Mouse (Mus musculus): Measurements from ENCODE around the gene Lrmda. TPM values are rescaled to one million over a fixed set of nuclear protein-coding genes. Genes with fewer than 3 reads are reported as not detected.

Gene Lrmda
- total and polyA plus RNA-seq, 3 experiments = 0.92 to 8.6 (median 2.7) TPM

- peak; percentile 38 for DNase-seq
These were observed 630.8 kb downstream of the Lrmda start for GRCm38 (mm10) chr14:22649985-22650984.

- peak; percentile 37 for DNase-seq
These were observed 631.8 kb downstream of the Lrmda start for GRCm38 (mm10) chr14:22651131-22651952.

DNA sequence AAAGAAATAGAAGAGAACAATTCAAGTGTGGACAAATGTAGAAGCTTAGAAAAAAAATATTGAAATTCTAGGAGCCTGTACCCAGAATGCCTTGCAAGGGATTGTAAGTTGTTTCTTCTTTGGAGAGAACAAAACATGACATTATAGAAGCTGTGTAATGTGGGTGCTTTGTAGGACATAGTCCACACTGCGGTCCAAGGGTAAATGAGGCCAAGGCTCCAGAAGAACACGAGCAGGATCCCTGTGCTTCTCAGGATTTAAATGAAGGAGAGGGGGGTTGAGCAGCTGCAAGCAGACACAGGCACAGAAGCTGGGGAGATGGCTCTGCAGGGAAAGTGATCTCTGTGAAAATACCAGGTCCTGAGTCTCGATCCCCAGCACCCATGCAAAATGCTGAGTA lies 643.0 kb downstream of the Lrmda start:
- DNase-seq = no peak

DNA sequence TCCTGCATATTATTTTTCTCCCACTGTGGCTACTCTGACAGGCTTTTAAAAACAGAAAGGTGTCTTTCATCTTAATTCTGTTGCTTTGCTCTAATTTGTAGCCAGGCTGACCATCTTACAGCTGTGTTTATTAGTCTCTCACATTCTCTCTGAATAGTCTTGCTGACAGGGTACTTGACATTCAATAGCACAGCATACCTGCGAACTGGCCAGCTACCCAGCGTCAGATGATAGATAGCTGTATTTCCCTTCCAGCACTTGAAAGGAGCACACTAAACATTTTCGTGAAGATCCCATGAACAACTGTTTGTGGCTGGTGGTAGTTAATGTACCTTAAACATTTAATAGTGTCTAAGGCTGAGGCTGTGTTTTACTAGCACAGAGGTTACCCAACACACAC lies 646.9 kb downstream of the Lrmda start:
- no peak for DNase-seq

- no peak for DNase-seq
These were observed 648.8 kb downstream of the Lrmda start for GRCm38 (mm10) chr14:22668302-22668701.

GRCm38 (mm10) chr14:22668711-22669110 lies 649.2 kb downstream of the Lrmda start:
- no peak for DNase-seq

DNA sequence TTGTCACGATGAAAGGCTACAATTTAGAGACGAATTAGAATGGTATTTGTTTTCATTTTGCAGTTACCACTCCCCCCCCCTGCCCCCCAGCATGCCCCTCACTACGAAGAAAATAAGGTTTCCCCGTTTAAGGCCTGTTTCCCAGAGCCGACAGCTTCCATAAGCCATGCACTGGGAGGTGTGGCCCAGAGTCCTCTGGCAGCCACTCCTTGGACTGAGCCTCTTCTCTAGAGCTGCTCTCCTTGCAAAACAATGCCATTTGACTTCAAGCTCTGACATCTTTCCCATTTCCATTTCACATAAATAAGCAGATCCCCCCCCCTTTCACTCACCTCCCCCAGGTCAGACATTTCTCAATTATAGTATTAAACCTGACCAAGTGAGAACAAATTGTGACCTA lies 654.1 kb downstream of the Lrmda start:
- no peak for DNase-seq

GRCm38 (mm10) chr14:22679008-22679704 lies 659.6 kb downstream of the Lrmda start:
- no peak for DNase-seq

GRCm38 (mm10) chr14:22679705-22680643 lies 660.5 kb downstream of the Lrmda start:
- DNase-seq = no peak

- DNase-seq = no peak
These were observed 667.4 kb downstream of the Lrmda start for GRCm38 (mm10) chr14:22686886-22687285.

DNA sequence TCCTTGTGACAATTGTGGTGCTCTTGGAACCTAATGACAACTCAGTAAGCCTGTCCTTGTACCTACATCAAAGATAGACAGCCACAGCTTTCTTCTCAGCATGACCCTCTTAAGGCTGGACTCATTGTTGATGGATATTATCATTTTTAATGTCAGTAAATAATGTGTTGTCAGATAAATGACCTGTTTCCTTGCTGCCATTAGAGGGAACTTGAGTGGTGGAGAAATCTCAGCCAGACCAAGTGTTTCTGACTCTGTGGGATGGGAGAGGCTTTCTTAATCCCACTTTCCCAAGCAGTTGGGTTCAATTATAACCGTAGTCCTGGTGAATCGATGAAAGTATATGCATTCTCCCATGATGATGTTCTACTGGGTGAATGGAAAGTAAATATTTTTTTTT lies 668.9 kb downstream of the Lrmda start:
- DNase-seq = no peak

GRCm38 (mm10) chr14:22695448-22695847 lies 675.9 kb downstream of the Lrmda start:
- DNase-seq = no peak

DNA sequence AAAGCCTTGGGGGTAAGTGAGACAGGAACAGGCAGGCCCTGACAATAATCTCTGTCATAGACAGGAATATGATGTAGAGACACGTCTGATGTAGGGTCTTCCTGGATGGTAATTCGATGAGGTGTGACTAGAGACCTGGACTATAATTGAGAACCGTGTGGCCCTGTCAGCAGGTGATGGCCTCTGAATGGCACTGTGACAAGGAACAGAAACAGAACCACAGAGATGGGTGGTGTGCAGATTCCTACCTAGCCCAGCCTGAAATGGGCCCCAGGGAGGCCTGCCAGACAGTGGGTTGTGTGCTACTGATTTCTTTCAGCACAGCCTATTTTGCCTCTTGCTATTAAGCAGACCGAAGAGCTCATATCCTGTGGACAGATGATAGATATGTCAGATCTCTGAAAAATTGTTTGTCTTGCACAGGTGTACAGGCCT lies 676.4 kb downstream of the Lrmda start:
- no peak for DNase-seq

- DNase-seq = no peak
These were observed 680.7 kb downstream of the Lrmda start for GRCm38 (mm10) chr14:22700236-22700635.

DNA sequence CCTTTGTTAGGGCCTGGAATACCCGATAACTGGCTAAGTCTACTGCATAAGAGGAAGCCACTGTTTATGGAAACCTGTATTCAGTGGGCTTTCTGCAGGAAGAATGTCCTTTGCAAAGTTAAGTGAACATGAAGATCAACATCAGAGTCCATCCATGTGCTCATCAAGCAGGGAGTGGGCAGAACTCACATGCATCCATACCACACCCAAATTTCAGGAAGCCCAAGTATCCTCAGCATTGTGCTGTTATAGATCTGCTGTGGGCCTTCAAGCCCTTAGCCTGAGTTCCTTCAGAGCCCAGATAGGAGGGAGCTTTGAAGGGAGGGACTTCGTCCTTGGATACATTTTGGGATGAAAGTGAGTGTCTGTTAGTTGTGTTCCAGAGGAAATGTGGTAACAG lies 681.2 kb downstream of the Lrmda start:
- no peak for DNase-seq

DNA sequence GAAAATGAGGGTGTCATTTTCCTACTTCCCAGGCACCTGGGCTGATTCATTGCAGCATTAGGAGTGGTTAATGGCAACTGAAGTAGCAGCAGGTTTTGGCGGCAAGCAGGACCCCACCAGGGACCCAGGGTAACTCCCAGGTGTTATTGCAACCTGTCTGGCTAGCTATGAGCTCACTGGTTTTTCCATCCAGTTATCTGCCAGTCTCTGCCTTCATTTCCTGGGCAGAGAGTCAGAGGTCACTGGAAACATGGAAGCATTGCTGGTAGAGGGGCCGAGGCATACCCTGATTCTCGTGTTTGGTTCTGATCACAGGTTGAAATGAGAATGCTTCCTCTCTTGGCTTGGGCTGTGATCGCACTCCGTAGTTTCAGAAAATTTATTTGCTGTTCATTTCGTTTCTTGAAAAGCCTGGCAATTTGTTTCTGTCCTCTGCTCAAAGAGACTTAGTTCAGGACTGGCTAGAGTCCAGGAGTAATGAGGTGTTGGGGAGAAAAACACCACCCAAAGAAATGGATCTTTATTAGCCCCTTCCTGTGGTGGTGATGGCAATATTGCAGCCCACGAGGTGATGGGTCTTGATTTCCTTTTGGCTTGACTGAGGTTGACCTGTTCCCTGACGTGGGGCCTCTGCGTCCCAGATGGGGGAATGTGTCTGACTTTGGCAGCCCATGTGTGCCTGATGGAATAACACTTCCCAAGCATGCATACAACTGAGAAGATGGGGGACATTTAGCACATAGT lies 688.6 kb downstream of the Lrmda start:
- DNase-seq = no peak

DNA sequence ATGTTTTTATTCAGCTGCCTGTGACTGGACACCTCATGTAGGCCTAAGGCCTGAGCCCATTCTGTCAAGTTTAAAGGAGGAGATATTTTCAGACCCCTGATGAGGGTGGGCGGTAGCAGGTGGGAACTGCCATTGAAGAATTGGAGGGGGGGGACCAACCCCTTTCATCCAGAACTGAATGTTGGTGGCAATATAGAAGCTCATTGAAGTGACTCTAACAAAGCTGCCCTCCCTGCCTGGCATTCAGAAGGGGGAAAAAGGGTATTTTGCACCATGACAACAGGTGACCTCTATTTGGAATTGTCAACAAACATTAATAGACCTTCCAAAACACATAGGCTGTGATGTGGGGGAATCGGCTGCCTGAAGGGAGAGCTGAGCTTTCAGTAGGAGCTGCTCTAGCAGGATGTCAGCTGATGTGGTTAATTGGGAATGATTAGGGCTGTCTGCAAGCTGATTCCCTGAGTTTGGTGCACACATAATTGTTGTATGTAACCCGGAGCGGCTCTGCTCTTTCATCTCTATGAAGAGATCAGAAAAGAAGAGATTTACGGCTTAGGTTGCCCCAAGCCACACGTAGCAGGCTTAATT lies 690.7 kb downstream of the Lrmda start:
- DNase-seq = no peak

GRCm38 (mm10) chr14:22712388-22712787 lies 692.9 kb downstream of the Lrmda start:
- no peak for DNase-seq

- no peak for DNase-seq
These were observed 696.3 kb downstream of the Lrmda start for GRCm38 (mm10) chr14:22715581-22716378.

All from adrenal gland, adult 2 months (tissue).